Mouse (Mus musculus): ENCODE results near the gene Procr.

GRCm38 (mm10) chr2:155779066-155779465 lies 28.1 kb downstream of the Procr start:
- TF ChIP-seq POLR2A (IDR thresholded peaks at IDR 0.05; ENCODE audit: low read depth, low read length) (no peak), CTCF (IDR thresholded peaks at IDR 0.05; ENCODE audit: borderline replicate concordance, insufficient read depth, low read length) (no peak)

All from embryonic fibroblast, embryonic 13.5 days (primary cell).